Mouse (Mus musculus) liver, embryonic 13.5 days (tissue): ENCODE data around the gene Med20. TPM values are rescaled to one million over a fixed set of nuclear protein-coding genes. Genes with fewer than 3 reads are reported as not detected.

Experiments
- ATAC-seq: fragments of 200-750 bp; cut with Nextera tagmentation; 2 replicates; pipeline ENCODE4 v1.8.0; 2017; ENCODE audit warnings: low read depth, mild to moderate bottlenecking, moderate number of reproducible peaks, moderate library complexity
- DNase-seq: peaks from one replicate; pipeline ENCODE4 v3.0.0; 2022
- H3K27ac ChIP-seq: fragments of 300-500 bp; sonication (generic); 2 replicates; pipeline ENCODE4 v1.5.1; 2015; ENCODE audit warnings: moderate library complexity, mild to moderate bottlenecking, inconsistent platforms
- H3K27me3 ChIP-seq: fragments of 300-500 bp; sonication (generic); 2 replicates; pipeline ENCODE4 v1.6.1; 2015; ENCODE audit warnings: mild to moderate bottlenecking, inconsistent platforms
- H3K36me3 ChIP-seq: fragments of 300-500 bp; sonication (generic); 2 replicates; pipeline ENCODE4 v1.6.1; 2015; ENCODE audit warnings: mild to moderate bottlenecking, inconsistent platforms
- H3K4me1 ChIP-seq: fragments of 300-500 bp; sonication (generic); replicated peaks from 2 replicates; pipeline ENCODE4 v1.6.1; 2015; ENCODE audit warnings: inconsistent platforms
- H3K4me2 ChIP-seq: fragments of 300-500 bp; sonication (generic); 2 replicates; pipeline ENCODE4 v1.6.1; 2015; ENCODE audit warnings: inconsistent platforms, mild to moderate bottlenecking, moderate library complexity
- H3K4me3 ChIP-seq: fragments of 300-500 bp; sonication (generic); replicated peaks from 2 replicates; pipeline ENCODE4 v1.5.1; 2015; ENCODE audit warnings: mild to moderate bottlenecking, inconsistent platforms
- H3K9ac ChIP-seq: fragments of 300-500 bp; sonication (generic); 2 replicates; pipeline ENCODE4 v1.6.1; 2015; ENCODE audit warnings: mild to moderate bottlenecking, inconsistent platforms
- H3K9me3 ChIP-seq: fragments of 300-500 bp; sonication (generic); replicated peaks from 2 replicates; pipeline ENCODE4 v1.6.1; 2016; ENCODE audit warnings: inconsistent platforms
- WGBS: fragments of 180-500 bp; shearing (Covaris S2); methylation state at CpG from one replicate; pipeline ENCODE4 v1.1.7; 2015; ENCODE audit not compliant: insufficient replicate concordance; 5-methylcytosine and 5-hydroxymethylcytosine counted together
- polyA plus RNA-seq: library from polyadenylated mRNA; unstranded; fragments of >200 nt; fragmentation: Nextera tagmentation; extraction: Ambion mirVana; gene quantifications from 2 replicates; pipeline ENCODE4 v1.2.1, GENCODE M21; 2015

Gene Med20
- polyA plus RNA-seq, 1 experiment from 2014 or later: 26.0 TPM

DNA sequence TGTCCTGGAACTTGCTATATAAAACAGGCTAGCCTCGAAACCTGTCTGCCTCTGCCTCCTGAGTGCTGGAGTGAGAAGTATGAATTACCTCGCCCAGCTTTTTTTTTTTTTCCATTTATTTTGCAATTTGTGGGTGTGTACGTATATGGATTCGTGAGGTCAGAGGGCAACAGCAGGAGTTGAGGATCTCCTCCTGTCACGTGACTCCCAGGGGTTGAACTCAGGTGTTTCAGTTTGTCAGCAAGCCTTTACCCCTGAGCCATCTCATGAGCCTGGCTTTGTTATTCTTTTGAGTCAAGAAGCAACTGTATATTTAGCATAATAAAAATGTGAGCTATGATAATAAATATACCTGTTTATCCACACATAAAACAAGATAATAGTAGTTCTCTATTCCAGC, 44.3 kb downstream of the Med20 start:
- Histone ChIP-seq H3K27me3 (no peaks in the 10 kb centered on the region), H3K9me3 (no peaks in the 10 kb centered on the region), H3K4me2 (no peak overlapping the region), H3K4me1 (0 out of 2 replicates have a peak, but pooled peaks cover 6% of the 10 kb centered on the region), H3K36me3 (peaks cover 18% of the 10 kb centered on the region), H3K9ac (no peak overlapping the region), H3K4me3 (no peak overlapping the region), H3K27ac (no peak overlapping the region)
- WGBS: 70% methylated on average over 5 of the region's 5 CpGs
- no peak for ATAC-seq
- DNase-seq: no peak

- H3K9ac ChIP-seq: no peak overlapping the region
- no peak overlapping the region for H3K27ac ChIP-seq
- DNase-seq (no peak), ATAC-seq (no peak)
- WGBS: 74% methylated on average over 4 of the region's 4 CpGs
- H3K27me3 ChIP-seq: no peaks in the 10 kb centered on the region
- H3K36me3 ChIP-seq: peaks cover 12% of the 10 kb centered on the region
- H3K4me2 ChIP-seq: no peak overlapping the region
- H3K4me3 ChIP-seq: no peak overlapping the region
- no peaks in the 10 kb centered on the region for H3K9me3 ChIP-seq
- 0 out of 2 replicates have a peak, but pooled peaks cover 6% of the 10 kb centered on the region for H3K4me1 ChIP-seq
Observed at GRCm38 (mm10) chr17:47657901-47658300, 46.5 kb downstream of the Med20 start.

- H3K27me3 ChIP-seq: no peaks in the 10 kb centered on the region
- DNase-seq (no peak), ATAC-seq (no peak)
- H3K27ac ChIP-seq: no peak overlapping the region
- no peak overlapping the region for H3K4me3 ChIP-seq
- no peak overlapping the region for H3K9ac ChIP-seq
- no peak overlapping the region for H3K4me2 ChIP-seq
- WGBS: 47% methylated on average over 3 of the region's 3 CpGs
- H3K4me1 ChIP-seq: 0 out of 2 replicates have a peak, but pooled peaks cover 6% of the 10 kb centered on the region
- peaks cover 8% of the 10 kb centered on the region for H3K36me3 ChIP-seq
- no peaks in the 10 kb centered on the region for H3K9me3 ChIP-seq
Observed at GRCm38 (mm10) chr17:47658741-47659243, 47.4 kb downstream of the Med20 start.

- peaks cover 4% of the 10 kb centered on the region; the same call in 1 of the 2 replicates for H3K36me3 ChIP-seq
- no peaks in the 10 kb centered on the region for H3K9me3 ChIP-seq
- DNase-seq: no peak
- H3K4me3 ChIP-seq: no peak overlapping the region
- H3K27me3 ChIP-seq: no peaks in the 10 kb centered on the region
- H3K4me1 ChIP-seq: 0 out of 2 replicates have a peak, but pooled peaks cover 16% of the 10 kb centered on the region
- WGBS: 80% methylated on average over 9 of the region's 9 CpGs
- H3K4me2 ChIP-seq: no peak overlapping the region
- ATAC-seq: no peak
- no peak overlapping the region for H3K27ac ChIP-seq
- no peak overlapping the region for H3K9ac ChIP-seq
Observed at GRCm38 (mm10) chr17:47663009-47663713, 51.8 kb downstream of the Med20 start.

DNA sequence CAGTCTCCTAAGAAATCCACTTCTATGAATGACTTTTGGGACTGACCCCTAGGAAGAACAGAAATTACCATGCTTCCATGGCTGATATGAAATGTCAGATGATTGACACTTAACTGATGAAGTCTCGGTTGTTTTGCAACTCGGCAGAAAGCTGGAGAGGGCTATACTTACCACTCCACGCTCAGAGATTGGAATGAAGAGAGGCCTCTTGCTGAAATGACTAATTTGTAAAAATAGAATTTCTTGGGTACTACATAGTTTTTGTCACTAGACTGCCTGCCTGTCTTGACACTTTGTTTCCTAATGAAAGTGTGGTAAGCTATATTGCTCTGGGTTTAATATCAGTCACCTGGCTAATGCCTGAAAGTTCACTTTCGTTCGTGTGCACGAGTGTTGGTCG, 53.1 kb downstream of the Med20 start:
- H3K9ac ChIP-seq: no peak overlapping the region
- ATAC-seq (no peak), DNase-seq (no peak)
- H3K9me3 ChIP-seq: no peaks in the 10 kb centered on the region
- no peaks in the 10 kb centered on the region for H3K27me3 ChIP-seq
- 0 out of 2 replicates have a peak, but pooled peaks cover 10% of the 10 kb centered on the region for H3K4me1 ChIP-seq
- H3K4me3 ChIP-seq: no peak overlapping the region
- no peak overlapping the region for H3K27ac ChIP-seq
- peaks cover 4% of the 10 kb centered on the region; the same call in 1 of the 2 replicates for H3K36me3 ChIP-seq
- 65% methylated on average over 7 of the region's 7 CpGs for WGBS
- no peak overlapping the region for H3K4me2 ChIP-seq

DNA sequence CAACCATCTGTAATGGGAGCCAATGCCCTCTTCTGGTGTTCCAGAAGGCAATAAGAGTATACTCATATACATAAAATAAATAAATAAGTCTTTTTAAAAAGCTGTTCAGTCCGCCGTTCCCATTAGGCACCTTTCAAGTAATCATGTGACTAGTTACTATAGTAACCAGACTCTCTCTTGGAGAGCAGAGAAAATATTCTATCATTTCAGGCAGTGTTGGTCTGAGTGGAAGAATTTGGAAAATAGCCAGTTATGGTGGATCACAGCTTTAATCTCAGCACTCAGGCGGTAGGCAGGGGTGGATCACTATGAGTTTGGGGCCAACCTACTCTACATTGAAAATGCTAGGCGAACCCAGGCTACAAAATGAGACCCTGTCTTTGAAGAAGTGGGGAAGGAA, 57.8 kb downstream of the Med20 start:
- Histone ChIP-seq H3K27ac (no peak overlapping the region), H3K27me3 (peaks cover 36% of the 10 kb centered on the region), H3K36me3 (peaks cover 12% of the 10 kb centered on the region), H3K9me3 (no peaks in the 10 kb centered on the region), H3K4me2 (no peak overlapping the region), H3K9ac (no peak overlapping the region), H3K4me1 (peaks cover 22% of the 10 kb centered on the region), H3K4me3 (no peak overlapping the region)
- no peak for DNase-seq
- ATAC-seq: no peak
- 77% methylated on average over 4 of the region's 4 CpGs for WGBS

- WGBS: 33% methylated on average over 14 of the region's 14 CpGs
Observed at GRCm38 (mm10) chr17:47671988-47672310, 60.6 kb downstream of the Med20 start.

DNA sequence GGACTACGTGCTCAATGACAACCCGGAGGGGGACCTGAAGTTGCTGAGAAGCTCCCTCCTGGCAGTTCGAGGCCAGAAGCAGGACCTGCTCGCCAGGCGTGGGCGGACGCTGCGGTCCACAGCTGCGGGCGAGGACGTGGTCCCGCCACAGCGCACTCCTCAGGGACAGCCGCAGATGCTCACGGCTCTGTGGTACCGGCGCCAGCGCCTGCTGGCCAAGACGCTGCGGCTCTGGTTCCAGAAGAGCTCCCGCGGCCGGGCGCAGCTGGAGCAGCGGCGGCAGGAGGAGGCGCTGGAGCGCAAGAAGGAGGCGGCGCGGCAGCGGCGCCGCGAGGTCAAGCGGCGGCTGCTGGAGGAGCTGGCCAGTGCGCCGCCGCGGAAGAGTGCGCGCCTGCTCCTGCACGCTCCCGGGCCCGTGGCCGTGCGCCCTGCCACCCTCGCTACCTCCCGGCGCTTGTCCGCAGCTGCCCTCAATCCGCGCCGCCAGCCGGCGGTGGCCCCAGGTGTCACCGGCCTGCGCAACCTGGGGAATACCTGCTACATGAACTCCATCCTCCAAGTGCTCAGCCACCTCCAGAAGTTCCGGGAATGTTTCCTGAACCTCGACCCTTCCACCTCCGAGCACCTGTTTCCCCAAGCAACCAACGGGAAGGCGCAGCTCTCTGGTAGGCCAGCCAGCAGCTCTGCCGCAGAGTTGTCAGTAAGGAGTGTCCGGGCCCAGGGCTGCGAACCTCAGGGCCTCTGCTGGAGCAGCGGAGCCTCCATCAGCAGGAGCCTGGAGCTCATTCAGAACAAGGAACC, 61.1 kb downstream of the Med20 start:
- H3K27ac ChIP-seq: no peak overlapping the region
- 11% methylated on average over 68 of the region's 68 CpGs for WGBS
- H3K9ac ChIP-seq: peak overlapping the region; percentile 45; the same call in 1 of the 2 replicates
- peaks cover 36% of the 10 kb centered on the region for H3K27me3 ChIP-seq
- H3K4me2 ChIP-seq: peak overlapping the region; percentile 71
- H3K36me3 ChIP-seq: peaks cover 38% of the 10 kb centered on the region
- ATAC-seq (0 out of 2 replicates have a peak, but pooled peaks have one; percentile 23), DNase-seq (no peak)
- H3K9me3 ChIP-seq: no peaks in the 10 kb centered on the region
- H3K4me3 ChIP-seq: peak overlapping the region; percentile 51
- H3K4me1 ChIP-seq: peaks cover 13% of the 10 kb centered on the region

More at GRCm38 (mm10) chr17:47671988-47672310, 60.6 kb downstream of the Med20 start:
- Histone ChIP-seq H3K4me2 (peak overlapping the region; percentile 71), H3K27ac (no peak overlapping the region), H3K9ac (no peak overlapping the region), H3K36me3 (peaks cover 35% of the 10 kb centered on the region), H3K4me1 (peaks cover 13% of the 10 kb centered on the region), H3K9me3 (no peaks in the 10 kb centered on the region), H3K27me3 (peaks cover 36% of the 10 kb centered on the region), H3K4me3 (peak overlapping the region; percentile 51)
- DNase-seq (no peak), ATAC-seq (no peak)

Other genes starting within 250 kb of the Med20 start
- 61.2 and 61.6 TPM in 2 replicates for gene Mrps10, start 242.7 kb upstream of the Med20 start, polyA plus RNA-seq
- gene Guca1b, start 226.2 kb upstream of the Med20 start, polyA plus RNA-seq: 0.43 and 0.58 TPM in 2 replicates
- gene Guca1a, start 211.0 kb upstream of the Med20 start, polyA plus RNA-seq: 0.81 and 0.95 TPM in 2 replicates
- 0.16 and 0.24 TPM in 2 replicates for gene AI661453, start 175.0 kb upstream of the Med20 start, polyA plus RNA-seq
- gene 1700001C19Rik, start 174.2 kb upstream of the Med20 start, polyA plus RNA-seq: 0.78 and 0.88 TPM in 2 replicates
- 14.4 and 14.5 TPM in 2 replicates for gene Taf8, start 109.3 kb upstream of the Med20 start, polyA plus RNA-seq
- 387 and 400 TPM in 2 replicates for gene Ccnd3, start 106.5 kb upstream of the Med20 start, polyA plus RNA-seq
- gene Bysl, start 90 bp upstream of the Med20 start, polyA plus RNA-seq: 28.0 and 28.4 TPM in 2 replicates
- gene Gm20517, start within 50 bp of the Med20 start, polyA plus RNA-seq: 1.8 TPM in 2 replicates
- gene Usp49, start 19.1 kb downstream of the Med20 start, polyA plus RNA-seq: 3.3 and 4.1 TPM in 2 replicates
- 288 and 289 TPM in 2 replicates for gene Tomm6, start 76.8 kb downstream of the Med20 start, polyA plus RNA-seq
- 0.96 and 1.4 TPM in 2 replicates for gene Frs3, start 77.4 kb downstream of the Med20 start, polyA plus RNA-seq
- gene Gm21981, start 82.9 kb downstream of the Med20 start, polyA plus RNA-seq: 0.06 and 0.07 TPM in 2 replicates
- not detected in 2 replicates for gene Prickle4, start 83.2 kb downstream of the Med20 start, polyA plus RNA-seq
- 0.08 TPM in 1 of 2 replicates, not detected in the other for gene Pgc, start 115.3 kb downstream of the Med20 start, polyA plus RNA-seq
- gene Tfeb, start 125.4 kb downstream of the Med20 start, polyA plus RNA-seq: 4.4 and 4.6 TPM in 2 replicates
- 0.93 and 1.1 TPM in 2 replicates for gene Mdfi, start 223.1 kb downstream of the Med20 start, polyA plus RNA-seq